Mouse (Mus musculus) limb, embryonic 10.5 days (tissue): Measurements from ENCODE around the gene Doc2a. TPM values are rescaled to one million over a fixed set of nuclear protein-coding genes. Genes with fewer than 3 reads are reported as not detected.
"Not testable (repeated sequence)": the region's sequence is repeated elsewhere in the genome, so short reads cannot be mapped to it uniquely, and the experiment has no call there.

Experiments
- DNase-seq: peaks from one replicate; pipeline ENCODE4 v3.0.0-alpha.2; 2017; ENCODE audit warnings: low spot score
- H3K27ac ChIP-seq: fragments of 300-500 bp; sonication (generic); 2 replicates; pipeline ENCODE4 v1.5.1; 2016; ENCODE audit warnings: mild to moderate bottlenecking
- H3K27me3 ChIP-seq: fragments of 300-500 bp; sonication (generic); 2 replicates; pipeline ENCODE4 v1.6.1; 2016; ENCODE audit warnings: low read depth, mild to moderate bottlenecking; ENCODE audit not compliant: poor library complexity, severe bottlenecking
- H3K36me3 ChIP-seq: fragments of 300-500 bp; sonication (generic); 2 replicates; pipeline ENCODE4 v1.6.1; 2016; ENCODE audit warnings: mild to moderate bottlenecking, moderate library complexity
- H3K4me1 ChIP-seq: fragments of 300-500 bp; sonication (generic); 2 replicates; pipeline ENCODE4 v1.6.1; 2016
- H3K4me3 ChIP-seq: fragments of 300-500 bp; sonication (generic); 2 replicates; pipeline ENCODE4 v1.5.1; 2016; ENCODE audit warnings: mild to moderate bottlenecking, moderate library complexity
- H3K9me3 ChIP-seq: fragments of 300-500 bp; sonication (generic); replicated peaks from 2 replicates; pipeline ENCODE4 v1.6.1; 2016; ENCODE audit warnings: mild to moderate bottlenecking
- WGBS: fragments of 180-500 bp; shearing (Covaris S2); methylation state at CpG from one replicate; pipeline ENCODE4 v1.1.7; 2016; 5-methylcytosine and 5-hydroxymethylcytosine counted together
- polyA plus RNA-seq: library from polyadenylated mRNA; unstranded; fragments of >200 nt; fragmentation: Nextera tagmentation; extraction: Ambion mirVana; gene quantifications from 2 replicates; pipeline ENCODE4 v1.2.1, GENCODE M21; 2016

Gene Doc2a
- polyA plus RNA-seq, 1 experiment from 2014 or later: 1.0 TPM

DNA sequence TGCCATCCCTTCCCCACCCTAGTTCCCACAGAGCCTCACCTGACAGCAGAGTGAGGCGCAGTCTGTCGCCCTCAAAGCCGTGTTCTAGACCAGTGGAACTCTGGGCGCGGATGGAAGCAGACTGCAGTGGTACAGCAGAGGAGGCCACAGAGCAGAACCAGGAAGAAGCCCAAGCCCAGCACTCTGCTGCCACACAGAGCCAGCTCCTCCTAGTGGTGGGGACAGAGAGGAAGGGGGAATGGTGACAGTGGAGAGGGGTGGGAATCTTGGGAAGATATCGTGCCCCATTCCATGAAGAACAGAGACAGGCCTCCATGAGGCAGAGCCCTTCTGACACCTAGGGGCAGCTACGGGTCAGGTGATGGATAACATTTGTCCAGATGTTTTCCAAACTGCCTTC, 41.6 kb downstream of the Doc2a start:
- WGBS: 44% methylated on average over 7 of the region's 7 CpGs
- H3K36me3 ChIP-seq: peaks cover 14% of the 10 kb centered on the region
- H3K9me3 ChIP-seq: no peaks in the 10 kb centered on the region
- no peak for DNase-seq
- no peak overlapping the region for H3K4me3 ChIP-seq
- no peaks in the 10 kb centered on the region for H3K27me3 ChIP-seq
- H3K4me1 ChIP-seq: peaks cover under 1% of the 10 kb centered on the region
- no peak overlapping the region for H3K27ac ChIP-seq

- no peak for DNase-seq
- Histone ChIP-seq H3K27ac (no peak overlapping the region), H3K4me1 (peaks cover 16% of the 10 kb centered on the region), H3K4me3 (no peak overlapping the region), H3K9me3 (no peaks in the 10 kb centered on the region), H3K36me3 (peaks cover under 1% of the 10 kb centered on the region), H3K27me3 (no peaks in the 10 kb centered on the region)
- WGBS: 86% methylated on average over 5 of the region's 5 CpGs
Measured at GRCm38 (mm10) chr7:126896912-126897311, 49.7 kb downstream of the Doc2a start.

DNA sequence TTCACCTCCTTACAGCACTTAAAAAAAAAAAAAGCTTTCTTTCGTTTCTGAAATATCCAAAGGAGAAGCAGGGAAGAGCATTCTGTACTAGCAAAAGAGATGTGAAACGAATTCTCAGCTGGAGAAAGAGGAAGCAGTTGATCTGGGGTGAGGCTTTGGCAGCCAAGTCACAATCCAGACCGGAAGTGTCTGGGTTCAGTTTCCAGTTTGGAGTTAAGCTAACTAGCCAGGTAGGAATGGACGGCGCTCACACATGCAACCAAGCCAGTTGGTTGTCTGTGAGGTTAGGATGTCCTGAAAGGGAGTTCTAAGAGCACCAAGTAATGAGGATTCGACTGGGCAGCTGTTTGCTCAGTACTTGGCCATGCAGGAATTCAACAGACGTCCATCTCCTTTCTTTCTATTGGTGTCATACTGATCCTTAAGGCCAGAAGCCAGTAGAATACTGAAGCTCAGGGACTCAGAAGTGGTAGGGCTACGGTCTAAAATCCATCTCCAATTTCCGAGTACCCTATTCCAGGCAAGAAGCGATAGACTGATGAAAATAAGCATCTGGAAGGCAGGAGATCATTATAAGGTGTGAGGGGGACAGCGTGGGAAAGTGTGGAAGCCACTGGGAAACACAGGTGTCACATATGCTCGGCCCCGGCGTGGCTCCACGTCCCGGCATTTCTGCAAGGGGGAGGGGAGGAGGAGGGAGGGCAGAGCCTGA, 50.3 kb downstream of the Doc2a start:
- 27% methylated on average over 16 of the region's 16 CpGs for WGBS
- DNase-seq: no peak
- H3K27ac ChIP-seq: peak overlapping the region; percentile 90

GRCm38 (mm10) chr7:126898102-126898990, 51.1 kb downstream of the Doc2a start:
- H3K27ac ChIP-seq: peak overlapping the region; percentile 90
- no peaks in the 10 kb centered on the region for H3K27me3 ChIP-seq
- H3K36me3 ChIP-seq: no peaks in the 10 kb centered on the region
- DNase-seq: peak; percentile 100
- 12% methylated on average over 37 of the region's 37 CpGs for WGBS
- no peaks in the 10 kb centered on the region for H3K9me3 ChIP-seq
- peaks cover 16% of the 10 kb centered on the region for H3K4me1 ChIP-seq
- peak overlapping the region; percentile 77 for H3K4me3 ChIP-seq

More for the DNA sequence above, 50.3 kb downstream of the Doc2a start:
- Histone ChIP-seq H3K4me3 (peak overlapping the region; percentile 77), H3K9me3 (no peaks in the 10 kb centered on the region), H3K36me3 (no peaks in the 10 kb centered on the region), H3K4me1 (peaks cover 16% of the 10 kb centered on the region), H3K27me3 (no peaks in the 10 kb centered on the region)

DNA sequence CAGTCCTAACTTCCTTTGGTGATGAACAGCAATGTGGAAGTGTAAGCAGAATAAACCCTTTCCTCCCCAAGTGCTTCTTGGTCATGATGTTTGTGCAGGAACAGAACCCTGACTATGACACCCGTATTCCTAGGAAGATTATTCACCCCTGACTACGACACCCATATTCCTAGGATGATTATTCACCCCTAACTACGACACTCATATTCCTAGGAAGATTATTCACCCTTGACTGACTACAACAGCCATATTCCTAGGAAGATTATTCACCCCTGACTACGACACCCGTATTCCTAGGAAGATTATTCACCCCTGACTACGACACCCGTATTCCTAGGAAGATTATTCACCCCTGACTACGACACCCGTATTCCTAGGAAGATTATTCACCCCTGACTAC, 52.6 kb downstream of the Doc2a start:
- H3K27ac ChIP-seq, H3K27me3 ChIP-seq, H3K4me3 ChIP-seq, H3K36me3 ChIP-seq, DNase-seq, H3K9me3 ChIP-seq: not testable (repeated sequence)
- peaks cover 16% of the 10 kb centered on the region for H3K4me1 ChIP-seq
- WGBS: 91% methylated on average over 8 of the region's 9 CpGs

Other genes starting within 250 kb of the Doc2a start
- gene Nupr1, start 216.6 kb upstream of the Doc2a start, polyA plus RNA-seq: 0.45 and 0.78 TPM in 2 replicates
- 69.0 and 69.2 TPM in 2 replicates for gene Sgf29, start 198.1 kb upstream of the Doc2a start, polyA plus RNA-seq
- gene Sult1a1, start 171.0 kb upstream of the Doc2a start, polyA plus RNA-seq: 0.11 and 0.49 TPM in 2 replicates
- gene Bola2, start 152.0 kb upstream of the Doc2a start, polyA plus RNA-seq: 177 and 237 TPM in 2 replicates
- 12.6 and 14.8 TPM in 2 replicates for gene Slx1b, start 151.6 kb upstream of the Doc2a start, polyA plus RNA-seq
- 28.9 and 37.8 TPM in 2 replicates for gene Coro1a, start 139.6 kb upstream of the Doc2a start, polyA plus RNA-seq
- gene Mapk3, start 87.8 kb upstream of the Doc2a start, polyA plus RNA-seq: 47.3 and 55.9 TPM in 2 replicates
- gene Gdpd3, start 81.1 kb upstream of the Doc2a start, polyA plus RNA-seq: 0.83 and 1.5 TPM in 2 replicates
- gene Ypel3, start 70.5 kb upstream of the Doc2a start, polyA plus RNA-seq: 51.7 and 84.9 TPM in 2 replicates
- gene Tbx6, start 65.9 kb upstream of the Doc2a start, polyA plus RNA-seq: 0.23 and 0.53 TPM in 2 replicates
- gene Ppp4c, start 54.9 kb upstream of the Doc2a start, polyA plus RNA-seq: 450 and 462 TPM in 2 replicates
- 0.20 and 0.21 TPM in 2 replicates for gene Fam57b, start 49.7 kb upstream of the Doc2a start, polyA plus RNA-seq
- gene 4930451I11Rik, start 15.8 kb upstream of the Doc2a start, polyA plus RNA-seq: not detected in 2 replicates
- gene Hirip3, start 14.6 kb downstream of the Doc2a start, polyA plus RNA-seq: 51.9 and 57.2 TPM in 2 replicates
- gene Ino80e, start 15.0 kb downstream of the Doc2a start, polyA plus RNA-seq: 117 and 131 TPM in 2 replicates
- 48.5 and 56.4 TPM in 2 replicates for gene Taok2, start 37.3 kb downstream of the Doc2a start, polyA plus RNA-seq
- gene Tmem219, start 75.5 kb downstream of the Doc2a start, polyA plus RNA-seq: 15.6 and 16.6 TPM in 2 replicates
- gene Kctd13, start 81.5 kb downstream of the Doc2a start, polyA plus RNA-seq: 19.5 and 20.3 TPM in 2 replicates
- 0.11 TPM in 1 of 2 replicates, not detected in the other for gene Asphd1, start 102.2 kb downstream of the Doc2a start, polyA plus RNA-seq
- gene Sez6l2, start 103.1 kb downstream of the Doc2a start, polyA plus RNA-seq: 0.10 and 0.20 TPM in 2 replicates
- gene Cdipt, start 128.5 kb downstream of the Doc2a start, polyA plus RNA-seq: 89.4 and 99.5 TPM in 2 replicates
- 0.81 and 1.0 TPM in 2 replicates for gene Cdiptos, start 128.7 kb downstream of the Doc2a start, polyA plus RNA-seq
- gene Mvp, start 167.2 kb downstream of the Doc2a start, polyA plus RNA-seq: 3.3 and 4.0 TPM in 2 replicates
- 0.90 TPM in 1 of 2 replicates, not detected in the other for gene Pagr1b, start 169.1 kb downstream of the Doc2a start, polyA plus RNA-seq
- gene Pagr1a, start 169.9 kb downstream of the Doc2a start, polyA plus RNA-seq: 88.5 and 95.0 TPM in 2 replicates
- 30.8 and 44.7 TPM in 2 replicates for gene Gm42742, start 173.7 kb downstream of the Doc2a start, polyA plus RNA-seq
- gene Prrt2, start 173.8 kb downstream of the Doc2a start, polyA plus RNA-seq: 2.9 and 4.4 TPM in 2 replicates
- 86.0 and 88.1 TPM in 2 replicates for gene Maz, start 179.6 kb downstream of the Doc2a start, polyA plus RNA-seq
- 215 and 219 TPM in 2 replicates for gene Kif22, start 195.1 kb downstream of the Doc2a start, polyA plus RNA-seq
- not detected in 2 replicates for gene Zg16, start 239.9 kb downstream of the Doc2a start, polyA plus RNA-seq
- 0.36 and 0.86 TPM in 2 replicates for gene AI467606, start 243.9 kb downstream of the Doc2a start, polyA plus RNA-seq